Mouse (Mus musculus) lung, adult 2 months (tissue): ENCODE results near the gene Sh2d4b. TPM values are rescaled to one million over a fixed set of nuclear protein-coding genes. Genes with fewer than 3 reads are reported as not detected.

Experiments
- DNase-seq: peaks from one replicate; pipeline ENCODE4 v3.0.0; 2022
- H3K4me1 ChIP-seq: fragments of 200-500 bp; 2 replicates; pipeline ENCODE4 v1.6.1; 2011; ENCODE audit warnings: low read length; ENCODE audit not compliant: control insufficient read depth, insufficient read depth
- H3K4me3 ChIP-seq: fragments of 200-500 bp; replicated peaks from 2 replicates; pipeline ENCODE3; 2011; ENCODE audit warnings: low read depth, mild to moderate bottlenecking, control low read depth, low read length; ENCODE audit errors: extremely low read depth
- CTCF ChIP-seq: fragments of 200-500 bp; IDR thresholded peaks from 2 replicates; pipeline ENCODE4 v1.5.1; 2011; ENCODE audit warnings: mild to moderate bottlenecking, low read length, control low read depth; ENCODE audit not compliant: insufficient read depth
- POLR2A ChIP-seq: fragments of 200-500 bp; IDR thresholded peaks from 2 replicates; pipeline ENCODE4 v1.6.1; 2011; ENCODE audit warnings: low read depth, mild to moderate bottlenecking, control low read depth, low read length, borderline replicate concordance; ENCODE audit errors: extremely low read depth
- WGBS: fragments of 180-500 bp; shearing (Covaris S2); methylation state at CpG from one replicate; pipeline ENCODE4 v1.1.7; 2018; 5-methylcytosine and 5-hydroxymethylcytosine counted together
- polyA plus RNA-seq: library from polyadenylated mRNA; depleted of rRNA; stranded (reverse); fragments of >200 nt; gene quantifications from 2 replicates; pipeline ENCODE4 v1.2.3, GENCODE M21; 2012; rRNA removed

Gene Sh2d4b
- polyA plus RNA-seq: 0.41 and 0.54 TPM in 2 replicates

GRCm38 (mm10) chr14:40893196-40893595 is at the start of gene Sh2d4b:
Gene Sh2d4b (minus strand): TSS chr14:40893266.
- 72% methylated on average over 3 of the region's 3 CpGs for WGBS
- Histone ChIP-seq H3K4me1 (no peaks in the 10 kb centered on the region; the same call in 1 of the 2 replicates), H3K4me3 (no peak within 1 kb of the TSS)
- DNase-seq: no peak
- no peak for TF ChIP-seq CTCF
- no peak for TF ChIP-seq POLR2A

- 77% methylated on average over 2 of the region's 2 CpGs for WGBS
These were observed 49.4 kb upstream of the Sh2d4b start for GRCm38 (mm10) chr14:40942429-40942828.

GRCm38 (mm10) chr14:40938380-40938987 is 45.4 kb upstream of the Sh2d4b start:
- no peak for DNase-seq
- 81% methylated on average over 11 of the region's 11 CpGs for WGBS
- TF ChIP-seq POLR2A (no peak), CTCF (no peak)
- no peak overlapping the region for H3K4me3 ChIP-seq
- H3K4me1 ChIP-seq: peaks cover 18% of the 10 kb centered on the region

More at GRCm38 (mm10) chr14:40942429-40942828, 49.4 kb upstream of the Sh2d4b start:
- Histone ChIP-seq H3K4me3 (no peak overlapping the region), H3K4me1 (peaks cover 8% of the 10 kb centered on the region)
- DNase-seq: no peak
- TF ChIP-seq CTCF: no peak

- TF ChIP-seq POLR2A (no peak), CTCF (no peak)
- Histone ChIP-seq H3K4me3 (no peak overlapping the region), H3K4me1 (peaks cover 22% of the 10 kb centered on the region)
- DNase-seq: no peak
- 57% methylated on average over 4 of the region's 4 CpGs for WGBS
These were observed 44.0 kb upstream of the Sh2d4b start for GRCm38 (mm10) chr14:40937052-40937451.

DNA sequence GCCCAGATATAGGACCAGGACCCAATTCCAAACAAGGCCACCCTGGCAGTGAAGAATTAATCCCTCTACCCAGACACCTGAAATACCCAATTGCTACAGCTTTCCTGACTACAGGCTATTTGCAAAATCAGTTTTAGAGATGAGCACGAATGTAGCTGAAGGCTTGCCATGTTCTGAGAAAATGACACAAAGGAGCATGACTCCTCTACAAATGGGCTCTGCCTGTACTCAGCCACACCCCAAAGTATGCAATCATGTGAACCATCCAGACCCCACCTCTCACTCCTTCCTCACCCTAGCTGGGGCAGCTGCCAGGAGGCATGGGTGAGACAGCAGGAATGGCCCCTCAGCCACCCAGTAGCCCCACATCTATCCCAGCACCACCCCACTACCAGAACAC is 42.4 kb upstream of the Sh2d4b start:
- 50% methylated on average over 1 of the region's 1 CpGs for WGBS

DNA sequence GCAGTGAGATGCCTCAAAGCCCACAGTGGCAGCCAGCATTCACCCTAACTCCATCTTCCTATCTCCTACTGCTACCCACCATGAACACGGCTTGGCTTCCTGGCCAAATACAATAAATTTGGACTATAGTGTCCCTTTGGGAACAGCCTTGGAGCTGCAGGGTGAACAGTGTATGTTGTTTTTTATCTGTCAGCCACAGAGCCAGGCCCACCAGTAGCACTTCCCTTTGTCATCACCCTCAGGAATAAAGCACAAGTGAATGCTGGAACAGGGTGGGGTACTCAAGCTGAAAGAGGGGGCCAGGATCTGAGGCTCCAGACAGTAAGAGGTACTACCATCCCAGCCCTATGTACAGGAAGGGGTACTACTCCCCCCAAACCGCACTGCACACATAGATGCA is 42.0 kb upstream of the Sh2d4b start:
- 56% methylated on average over 2 of the region's 2 CpGs for WGBS
- no peak for DNase-seq
- TF ChIP-seq POLR2A (no peak), CTCF (no peak)
- peaks cover 36% of the 10 kb centered on the region for H3K4me1 ChIP-seq
- H3K4me3 ChIP-seq: no peak overlapping the region

More for the DNA sequence above, 42.4 kb upstream of the Sh2d4b start:
- DNase-seq: no peak
- Histone ChIP-seq H3K4me1 (peaks cover 34% of the 10 kb centered on the region), H3K4me3 (no peak overlapping the region)
- TF ChIP-seq CTCF (no peak), POLR2A (no peak)

- no peak overlapping the region for H3K4me3 ChIP-seq
- no peak for DNase-seq
- peaks cover 38% of the 10 kb centered on the region for H3K4me1 ChIP-seq
- no peak for TF ChIP-seq POLR2A
- WGBS: 56% methylated on average over 7 of the region's 7 CpGs
These were observed 40.3 kb upstream of the Sh2d4b start for GRCm38 (mm10) chr14:40933328-40933727.

DNA sequence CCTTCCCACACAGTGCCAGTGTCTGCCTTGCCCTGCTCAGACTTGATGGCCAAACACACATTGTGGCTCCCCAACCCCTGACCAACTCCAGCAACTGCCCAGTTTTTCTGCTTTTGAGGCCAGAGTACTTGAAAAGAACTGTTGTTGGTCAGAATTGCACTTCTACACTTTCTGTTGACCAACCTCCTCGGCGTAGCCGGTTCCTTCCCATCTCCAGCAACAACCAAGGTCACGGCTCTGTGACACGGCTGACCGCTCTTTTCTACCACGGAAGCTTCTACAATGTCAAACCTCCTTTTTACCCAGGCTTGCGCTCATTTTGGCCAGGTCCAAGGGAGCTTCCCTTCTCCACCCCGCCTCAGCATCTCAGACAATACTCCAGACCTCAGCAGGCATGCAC is 39.2 kb upstream of the Sh2d4b start:
- DNase-seq: no peak
- TF ChIP-seq POLR2A: no peak
- no peak for TF ChIP-seq CTCF
- 58% methylated on average over 9 of the region's 9 CpGs for whole genome bisulfite sequencing
- Histone ChIP-seq H3K4me1 (peaks cover 48% of the 10 kb centered on the region), H3K4me3 (no peak overlapping the region)

DNA sequence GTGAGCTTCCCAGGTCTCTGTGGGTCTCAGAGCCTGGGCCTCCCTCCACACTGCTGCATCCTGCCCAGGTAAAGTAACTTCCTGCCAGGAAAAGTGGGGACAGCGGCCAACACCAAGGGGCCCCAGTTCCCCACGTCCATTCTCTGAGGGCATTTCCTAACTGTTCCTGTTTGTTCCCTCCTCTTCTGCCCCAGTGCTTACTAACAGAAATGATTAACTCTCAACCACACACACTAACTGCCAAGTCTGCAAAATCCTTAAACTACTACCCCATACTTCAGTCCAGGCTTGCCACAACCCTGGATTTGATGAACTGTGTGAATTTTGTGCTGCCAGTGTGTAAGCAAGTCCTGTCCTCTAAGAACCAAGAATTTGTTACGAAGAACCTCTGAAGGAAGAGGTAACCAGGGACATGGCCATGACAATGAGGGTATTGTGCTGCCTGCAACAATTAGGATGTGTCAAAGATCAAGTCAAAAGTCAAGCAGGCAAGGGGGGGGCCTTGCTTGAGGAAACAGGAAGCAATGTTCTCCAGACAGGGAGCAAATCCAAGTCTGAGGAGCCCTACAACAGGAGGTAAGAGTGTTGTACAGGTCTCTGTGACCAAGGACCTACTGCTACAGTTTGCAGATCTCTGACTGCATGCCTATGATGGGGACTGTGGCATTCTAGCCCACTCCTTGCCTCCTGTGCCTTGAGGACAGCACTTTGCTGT is 38.2 kb upstream of the Sh2d4b start:
- H3K4me3 ChIP-seq: no peak overlapping the region
- no peak for DNase-seq
- H3K4me1 ChIP-seq: peaks cover 53% of the 10 kb centered on the region
- 30% methylated on average over 3 of the region's 3 CpGs for WGBS
- no peak for TF ChIP-seq CTCF

GRCm38 (mm10) chr14:40929943-40930342 is 36.9 kb upstream of the Sh2d4b start:
- H3K4me1 ChIP-seq: peaks cover 42% of the 10 kb centered on the region
- no peak overlapping the region for H3K4me3 ChIP-seq
- WGBS: 64% methylated on average over 2 of the region's 2 CpGs
- TF ChIP-seq POLR2A: no peak
- no peak for TF ChIP-seq CTCF
- no peak for DNase-seq
